Mouse (Mus musculus) lung, embryonic 15.5 days (tissue): ENCODE data around the gene Gmpr2. TPM values are rescaled to one million over a fixed set of nuclear protein-coding genes. Genes with fewer than 3 reads are reported as not detected.

Experiments
- ATAC-seq: fragments of 200-750 bp; cut with Nextera tagmentation; 2 replicates; pipeline ENCODE4 v1.8.0; 2017; ENCODE audit warnings: moderate number of reproducible peaks, borderline replicate concordance; ENCODE audit not compliant: low FRiP score, low TSS enrichment; ENCODE audit errors: extremely low read depth
- H3K27ac ChIP-seq: fragments of 300-500 bp; sonication (generic); 2 replicates; pipeline ENCODE4 v1.5.1; 2015; ENCODE audit warnings: moderate library complexity, mild to moderate bottlenecking, inconsistent platforms
- H3K27me3 ChIP-seq: fragments of 300-500 bp; sonication (generic); 2 replicates; pipeline ENCODE4 v1.6.1; 2015; ENCODE audit warnings: inconsistent platforms
- H3K36me3 ChIP-seq: fragments of 300-500 bp; sonication (generic); 2 replicates; pipeline ENCODE4 v1.6.1; 2015; ENCODE audit warnings: inconsistent platforms
- H3K4me1 ChIP-seq: fragments of 300-500 bp; sonication (generic); 2 replicates; pipeline ENCODE4 v1.6.1; 2015; ENCODE audit warnings: inconsistent platforms
- H3K4me2 ChIP-seq: fragments of 300-500 bp; sonication (generic); 2 replicates; pipeline ENCODE4 v1.6.1; 2015; ENCODE audit warnings: inconsistent platforms, mild to moderate bottlenecking, moderate library complexity
- H3K4me3 ChIP-seq: fragments of 300-500 bp; sonication (generic); 2 replicates; pipeline ENCODE4 v1.5.1; 2015; ENCODE audit warnings: mild to moderate bottlenecking, inconsistent platforms
- H3K9ac ChIP-seq: fragments of 300-500 bp; sonication (generic); 2 replicates; pipeline ENCODE4 v1.6.1; 2015; ENCODE audit warnings: inconsistent platforms
- H3K9me3 ChIP-seq: fragments of 300-500 bp; sonication (generic); 2 replicates; pipeline ENCODE4 v1.6.1; 2016; ENCODE audit warnings: inconsistent platforms
- WGBS: fragments of 180-500 bp; shearing (Covaris S2); methylation state at CpG from one replicate; pipeline ENCODE4 v1.1.7; 2015; 5-methylcytosine and 5-hydroxymethylcytosine counted together
- polyA plus RNA-seq: library from polyadenylated mRNA; unstranded; fragments of >200 nt; fragmentation: Nextera tagmentation; extraction: Ambion mirVana; gene quantifications from 2 replicates; pipeline ENCODE4 v1.2.1, GENCODE M21; 2015

The Gmpr2 gene
- polyA plus RNA-seq, 1 experiment from 2014 or later = 68.1 TPM

- Histone ChIP-seq H3K4me3 (no peak overlapping the region), H3K9me3 (no peaks in the 10 kb centered on the region), H3K4me1 (peaks cover 25% of the 10 kb centered on the region), H3K27ac (no peak overlapping the region), H3K4me2 (no peak overlapping the region), H3K27me3 (peaks cover 5% of the 10 kb centered on the region), H3K36me3 (peaks cover 22% of the 10 kb centered on the region), H3K9ac (no peak overlapping the region)
- WGBS = 88% methylated on average over 6 of the region's 6 CpGs
- ATAC-seq = no peak
Observed at GRCm38 (mm10) chr14:55716271-55716670, 44.5 kb downstream of the Gmpr2 start.

DNA sequence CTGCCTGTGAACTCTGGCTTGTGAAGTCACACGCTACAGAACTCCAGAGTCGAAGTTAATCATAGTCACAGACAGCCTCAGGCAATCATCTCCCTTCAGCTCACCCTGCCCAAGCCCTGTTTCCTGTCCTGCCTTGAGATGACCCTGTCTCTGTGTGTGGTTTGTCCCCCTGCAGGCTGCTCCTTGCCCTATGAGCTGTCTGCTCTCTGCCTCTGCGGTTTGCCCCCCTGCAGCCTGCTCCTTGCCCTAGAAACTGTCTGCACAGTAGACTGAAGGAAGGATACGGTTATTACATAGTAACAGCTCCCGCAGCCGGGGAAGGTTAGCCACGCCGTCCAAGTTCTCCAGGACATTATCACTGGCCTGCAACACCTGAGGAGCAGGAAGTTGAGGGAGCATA is 45.1 kb downstream of the Gmpr2 start:
- H3K4me2 ChIP-seq = no peak overlapping the region
- H3K9ac ChIP-seq = no peak overlapping the region
- 75% methylated on average over 8 of the region's 8 CpGs for WGBS
- H3K27ac ChIP-seq = no peak overlapping the region
- H3K4me1 ChIP-seq = peaks cover 27% of the 10 kb centered on the region
- H3K9me3 ChIP-seq = no peaks in the 10 kb centered on the region
- ATAC-seq = no peak
- H3K4me3 ChIP-seq = no peak overlapping the region
- peaks cover 22% of the 10 kb centered on the region for H3K36me3 ChIP-seq
- peaks cover 5% of the 10 kb centered on the region for H3K27me3 ChIP-seq

DNA sequence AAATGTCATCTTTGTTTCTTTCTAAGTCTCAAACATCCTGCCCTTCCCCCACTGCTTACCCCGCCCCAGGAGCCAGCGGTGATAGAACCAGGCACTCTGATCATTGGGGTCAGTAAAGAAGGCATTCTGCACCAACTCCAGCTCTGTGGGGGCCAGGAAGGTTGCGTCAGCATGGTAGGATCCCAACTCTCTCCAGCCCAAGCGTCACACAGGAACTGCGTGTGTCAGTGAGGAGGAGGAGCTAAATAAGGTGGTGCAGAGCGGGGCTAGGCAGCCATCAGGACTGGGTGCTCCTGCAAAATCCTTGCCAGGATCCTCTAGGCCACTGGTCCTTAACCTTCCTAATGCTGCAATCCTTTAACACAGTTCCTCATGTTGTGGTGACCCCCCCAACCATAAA is 48.0 kb downstream of the Gmpr2 start:
- H3K4me2 ChIP-seq = no peak overlapping the region
- H3K9me3 ChIP-seq = no peaks in the 10 kb centered on the region
- whole genome bisulfite sequencing = 84% methylated on average over 6 of the region's 6 CpGs
- H3K27ac ChIP-seq = no peak overlapping the region
- peaks cover 22% of the 10 kb centered on the region for H3K36me3 ChIP-seq
- H3K4me1 ChIP-seq = peaks cover 22% of the 10 kb centered on the region; the same call in 1 of the 2 replicates
- H3K4me3 ChIP-seq = no peak overlapping the region
- no peak for ATAC-seq
- no peak overlapping the region for H3K9ac ChIP-seq
- H3K27me3 ChIP-seq = no peaks in the 10 kb centered on the region

- Histone ChIP-seq H3K9me3 (no peaks in the 10 kb centered on the region), H3K27me3 (no peaks in the 10 kb centered on the region), H3K4me3 (no peak overlapping the region), H3K36me3 (peaks cover 22% of the 10 kb centered on the region), H3K27ac (no peak overlapping the region), H3K9ac (no peak overlapping the region), H3K4me2 (no peak overlapping the region), H3K4me1 (peaks cover 15% of the 10 kb centered on the region; the same call in 1 of the 2 replicates)
- no peak for ATAC-seq
- WGBS = 88% methylated on average over 12 of the region's 12 CpGs
Observed at GRCm38 (mm10) chr14:55720666-55721065, 48.9 kb downstream of the Gmpr2 start.

GRCm38 (mm10) chr14:55721076-55721475 is 49.3 kb downstream of the Gmpr2 start:
- Histone ChIP-seq H3K4me3 (peak overlapping the region; percentile 84), H3K27ac (no peak overlapping the region), H3K9me3 (no peaks in the 10 kb centered on the region), H3K27me3 (no peaks in the 10 kb centered on the region), H3K9ac (no peak overlapping the region), H3K36me3 (peaks cover 22% of the 10 kb centered on the region), H3K4me2 (peak overlapping the region; percentile 72), H3K4me1 (peaks cover 15% of the 10 kb centered on the region; the same call in 1 of the 2 replicates)
- WGBS = 69% methylated on average over 6 of the region's 6 CpGs
- ATAC-seq = no peak

- Histone ChIP-seq H3K27me3 (no peaks in the 10 kb centered on the region), H3K4me2 (peak within 1 kb of the TSS; percentile 72), H3K4me3 (peak within 1 kb of the TSS; percentile 84), H3K36me3 (peaks cover 22% of the 10 kb centered on the region), H3K9me3 (no peaks in the 10 kb centered on the region), H3K4me1 (peaks cover 15% of the 10 kb centered on the region; the same call in 1 of the 2 replicates), H3K27ac (peak within 1 kb of the TSS; percentile 89), H3K9ac (peak within 1 kb of the TSS; percentile 68)
- peak; percentile 95 for ATAC-seq
- WGBS = under 1% methylated on average over 47 of the region's 50 CpGs
Observed at GRCm38 (mm10) chr14:55721700-55722437, 50.1 kb downstream of the Gmpr2 start, which contains the start of gene Rabggta. Gene Rabggta (minus strand): TSS chr14:55722263.

GRCm38 (mm10) chr14:55722438-55722945 is 50.8 kb downstream of the Gmpr2 start:
- 0 out of 2 replicates have a peak, but pooled peaks have one; percentile 7 for ATAC-seq
- Histone ChIP-seq H3K27me3 (no peaks in the 10 kb centered on the region), H3K9ac (peak overlapping the region; percentile 68), H3K4me3 (peak overlapping the region; percentile 84), H3K4me1 (peaks cover 18% of the 10 kb centered on the region; the same call in 1 of the 2 replicates), H3K4me2 (peak overlapping the region; percentile 72), H3K36me3 (peaks cover 15% of the 10 kb centered on the region), H3K27ac (no peak overlapping the region), H3K9me3 (no peaks in the 10 kb centered on the region)
- 44% methylated on average over 8 of the region's 8 CpGs for WGBS

GRCm38 (mm10) chr14:55723433-55723832 is 51.7 kb downstream of the Gmpr2 start:
- no peak overlapping the region for H3K4me3 ChIP-seq
- peaks cover 8% of the 10 kb centered on the region for H3K36me3 ChIP-seq
- H3K4me2 ChIP-seq = no peak overlapping the region
- H3K27ac ChIP-seq = no peak overlapping the region
- H3K27me3 ChIP-seq = no peaks in the 10 kb centered on the region
- H3K9ac ChIP-seq = no peak overlapping the region
- H3K9me3 ChIP-seq = no peaks in the 10 kb centered on the region
- H3K4me1 ChIP-seq = peaks cover 23% of the 10 kb centered on the region; the same call in 1 of the 2 replicates
- 90% methylated on average over 7 of the region's 7 CpGs for WGBS
- no peak for ATAC-seq

GRCm38 (mm10) chr14:55724411-55724871 is 52.7 kb downstream of the Gmpr2 start:
- 44% methylated on average over 8 of the region's 8 CpGs for WGBS
- Histone ChIP-seq H3K27ac (no peak overlapping the region), H3K9me3 (no peaks in the 10 kb centered on the region), H3K4me1 (peaks cover 23% of the 10 kb centered on the region; the same call in 1 of the 2 replicates), H3K36me3 (peaks cover 6% of the 10 kb centered on the region; the same call in 1 of the 2 replicates), H3K9ac (no peak overlapping the region), H3K27me3 (no peaks in the 10 kb centered on the region), H3K4me3 (no peak overlapping the region), H3K4me2 (no peak overlapping the region)
- no peak for ATAC-seq

DNA sequence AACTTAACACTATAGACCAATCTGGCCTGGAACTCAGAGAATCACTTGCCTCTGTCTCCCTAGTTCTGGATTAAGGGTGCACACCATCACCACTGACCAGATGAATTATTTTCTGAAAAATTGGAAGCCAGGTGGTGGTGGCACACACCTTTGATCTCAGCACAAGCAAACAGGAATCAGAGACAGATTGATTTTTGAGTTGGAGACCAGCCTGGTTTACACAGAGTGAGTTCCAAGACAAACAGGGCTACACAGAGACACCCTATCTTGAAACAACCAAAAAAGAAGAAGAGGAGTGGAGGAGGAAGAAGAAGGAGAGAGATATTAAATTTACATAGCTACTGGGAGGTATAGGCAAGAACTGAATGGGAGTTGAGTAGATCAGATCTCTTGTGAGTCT is 54.5 kb downstream of the Gmpr2 start:
- H3K36me3 ChIP-seq = no peaks in the 10 kb centered on the region
- H3K4me3 ChIP-seq = no peak overlapping the region
- no peak overlapping the region for H3K4me2 ChIP-seq
- peaks cover 16% of the 10 kb centered on the region; the same call in 1 of the 2 replicates for H3K4me1 ChIP-seq
- no peaks in the 10 kb centered on the region for H3K27me3 ChIP-seq
- H3K9ac ChIP-seq = no peak overlapping the region
- H3K27ac ChIP-seq = no peak overlapping the region
- no peaks in the 10 kb centered on the region for H3K9me3 ChIP-seq
- ATAC-seq = no peak

- H3K27ac ChIP-seq = 0 out of 2 replicates have a peak overlapping the region, but pooled peaks have one; percentile 1
- no peak for ATAC-seq
- H3K4me2 ChIP-seq = no peak overlapping the region
- WGBS = 42% methylated on average over 8 of the region's 8 CpGs
- H3K9ac ChIP-seq = no peak overlapping the region
- H3K4me3 ChIP-seq = no peak overlapping the region
- peaks cover 8% of the 10 kb centered on the region; the same call in 1 of the 2 replicates for H3K4me1 ChIP-seq
- H3K9me3 ChIP-seq = no peaks in the 10 kb centered on the region
- H3K27me3 ChIP-seq = no peaks in the 10 kb centered on the region
- H3K36me3 ChIP-seq = no peaks in the 10 kb centered on the region
Observed at GRCm38 (mm10) chr14:55727889-55728685, 56.3 kb downstream of the Gmpr2 start.
